Mouse (Mus musculus) olfactory bulb, adult 2 months (tissue): ENCODE data around the gene Cep57.

ENCODE experiments used
- CTCF ChIP-seq: fragments of 200-500 bp; IDR thresholded peaks from 2 replicates; pipeline ENCODE4 v1.5.1; 2012; ENCODE audit warnings: low read depth, mild to moderate bottlenecking, low read length, moderate library complexity; ENCODE audit not compliant: insufficient read depth
- POLR2A ChIP-seq: fragments of 200-500 bp; IDR thresholded peaks from 2 replicates; pipeline ENCODE4 v1.6.1; 2012; ENCODE audit warnings: mild to moderate bottlenecking, low read depth, low read length, moderate library complexity; ENCODE audit not compliant: insufficient read depth

DNA sequence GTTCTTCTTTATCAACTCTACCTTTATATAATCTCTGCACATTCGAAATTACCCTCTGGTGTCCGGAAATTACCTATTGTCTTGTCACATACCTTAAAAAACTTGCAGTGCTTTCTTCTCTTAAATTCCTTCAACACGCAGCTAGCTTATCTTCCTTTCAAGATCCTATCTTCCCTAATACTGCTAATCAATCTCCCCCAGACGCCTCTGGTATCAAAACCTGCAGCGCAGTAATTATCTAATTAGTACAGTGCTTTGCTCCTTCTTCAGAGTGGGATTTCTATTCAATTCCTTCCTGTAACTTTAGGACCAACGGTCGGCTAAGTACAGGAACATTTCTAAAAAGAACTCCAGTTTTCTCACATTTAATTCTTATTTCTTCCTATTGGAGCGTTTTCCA lies 1.0 kb downstream of the Cep57 start:
- TF ChIP-seq POLR2A = no peak
- no peak for TF ChIP-seq CTCF
